Mouse (Mus musculus) layer of hippocampus, adult 9-11 months (tissue): ENCODE measurements around the gene Twnk.
"Not testable (repeated sequence)": the region's sequence is repeated elsewhere in the genome, so short reads cannot be mapped to it uniquely, and the experiment has no call there.

Experiments
- DNase-seq: peaks from one replicate; pipeline ENCODE4 v3.0.0; 2022

Twnk gene

DNA sequence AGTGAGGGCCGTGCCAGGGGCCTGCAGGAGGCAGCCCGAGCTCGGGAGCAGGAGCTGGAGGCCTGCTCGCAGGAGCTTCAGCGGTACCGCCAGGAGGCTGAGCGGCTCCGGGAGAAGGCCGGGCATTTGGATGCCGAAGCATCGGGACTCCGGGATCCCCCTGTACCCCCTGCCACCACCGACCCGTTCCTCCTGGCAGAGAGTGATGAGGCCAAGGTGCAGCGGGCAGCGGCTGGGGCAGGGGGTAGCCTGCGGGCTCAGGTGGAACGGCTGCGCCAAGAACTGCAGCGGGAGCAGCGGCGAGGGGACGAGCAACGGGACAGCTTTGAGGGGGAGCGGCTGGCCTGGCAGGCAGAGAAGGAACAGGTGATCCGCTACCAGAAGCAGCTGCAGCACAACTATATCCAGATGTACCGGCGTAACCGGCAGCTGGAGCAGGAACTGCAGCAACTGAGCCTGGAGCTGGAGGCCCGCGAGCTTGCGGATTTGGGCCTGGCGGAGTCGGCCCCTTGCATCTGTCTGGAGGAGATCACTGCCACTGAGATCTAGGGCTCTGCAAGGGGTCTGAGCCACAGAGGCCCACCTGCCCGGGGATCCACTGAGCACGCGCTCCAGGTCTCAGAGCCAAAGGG lies 20.6 kb downstream of the Twnk start:
- DNase-seq, result no peak

DNA sequence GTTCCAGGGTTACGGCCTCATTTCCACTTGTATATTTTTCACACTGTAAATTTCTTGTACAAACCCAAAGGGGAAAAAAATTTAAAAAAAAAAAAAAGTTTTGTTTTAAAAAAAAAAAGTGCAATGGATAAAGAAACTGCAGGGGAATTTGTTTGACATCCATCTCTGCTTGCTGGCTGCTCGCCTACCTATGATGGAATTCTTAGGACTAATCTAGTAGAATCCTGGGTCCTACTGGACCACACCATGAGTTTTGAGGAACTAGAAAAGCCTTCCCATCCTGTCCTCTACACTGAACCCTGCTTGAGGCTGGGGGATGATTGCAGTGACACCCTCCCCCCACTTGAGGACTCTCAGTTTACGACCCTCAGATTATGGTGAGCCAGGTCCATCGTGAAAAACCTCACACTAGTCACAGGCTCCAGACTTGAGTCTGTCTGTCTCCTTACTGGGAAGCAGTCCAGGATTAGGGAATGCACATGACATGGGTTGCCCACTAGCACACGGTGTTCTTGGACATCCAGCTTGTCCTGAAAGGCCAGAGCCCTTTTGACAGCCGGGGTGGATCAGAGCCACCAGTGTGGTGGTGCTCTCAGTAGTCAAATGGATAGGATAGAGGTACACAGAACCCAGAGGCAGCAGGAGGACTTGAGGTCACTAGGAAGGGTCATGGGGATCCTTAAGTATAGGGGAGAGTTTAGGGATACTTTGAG lies 21.7 kb downstream of the Twnk start:
- DNase-seq, result peak; percentile 31

DNA sequence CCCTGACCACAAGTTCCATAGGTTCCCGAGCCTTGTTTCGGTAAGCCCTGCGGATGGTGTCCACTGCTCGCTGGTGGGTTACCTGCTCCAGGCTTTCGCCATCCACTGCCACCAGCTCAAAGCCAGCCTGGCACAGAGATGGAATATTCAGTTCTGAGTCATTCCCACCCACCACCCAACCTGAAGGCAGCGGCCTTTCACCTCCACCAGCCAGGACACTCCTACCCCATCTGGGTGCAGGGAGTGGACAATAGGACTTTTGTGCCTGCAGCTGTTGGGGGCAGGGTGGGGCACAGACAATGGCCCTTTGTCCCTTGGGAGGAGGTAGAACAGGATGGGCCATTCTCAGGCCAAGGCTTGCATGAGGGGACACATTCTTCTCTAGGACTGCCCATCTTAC lies 22.4 kb downstream of the Twnk start:
- DNase-seq, result peak; percentile 76

DNA sequence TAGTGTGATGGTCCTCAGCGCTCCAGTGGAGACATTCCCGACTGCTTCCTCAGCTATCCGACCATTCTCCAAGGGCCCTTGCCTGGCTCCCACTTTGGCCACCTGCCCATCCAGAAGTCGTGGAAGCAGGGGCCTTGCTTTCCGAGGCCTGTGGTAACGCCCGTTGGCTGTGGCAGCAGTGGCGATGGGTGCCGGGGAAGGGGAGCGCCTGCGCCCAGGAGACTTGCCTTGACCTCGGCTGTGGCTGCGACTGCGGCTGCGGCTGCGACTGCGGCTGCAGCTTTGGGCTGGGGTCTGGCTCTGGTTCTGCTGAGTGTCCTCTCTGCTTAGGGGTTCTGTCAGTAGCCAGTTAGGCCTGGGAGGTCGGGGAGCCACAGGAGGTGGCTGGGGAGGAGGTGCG lies 23.3 kb downstream of the Twnk start:
- DNase-seq, result no peak

DNA sequence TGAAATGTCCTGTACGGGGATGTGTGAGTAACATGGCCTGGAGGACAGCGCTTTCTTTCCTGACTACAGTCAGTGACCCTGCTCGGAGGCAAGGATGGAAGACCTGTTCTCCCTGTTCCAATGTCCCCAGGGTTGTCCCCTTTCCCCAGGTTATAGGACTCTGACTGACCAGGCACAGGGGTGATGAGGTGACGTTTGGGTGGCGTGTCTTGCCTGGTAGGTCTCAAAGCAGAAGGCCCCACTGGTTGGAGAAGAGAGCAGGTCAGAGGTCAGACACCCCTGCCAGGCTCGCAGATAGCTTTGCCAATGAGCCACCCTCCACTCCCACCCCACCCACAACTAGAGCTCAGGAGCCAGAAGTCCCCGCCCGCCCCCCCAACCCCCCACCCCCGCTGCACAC lies 24.1 kb downstream of the Twnk start:
- DNase-seq, result no peak

DNA sequence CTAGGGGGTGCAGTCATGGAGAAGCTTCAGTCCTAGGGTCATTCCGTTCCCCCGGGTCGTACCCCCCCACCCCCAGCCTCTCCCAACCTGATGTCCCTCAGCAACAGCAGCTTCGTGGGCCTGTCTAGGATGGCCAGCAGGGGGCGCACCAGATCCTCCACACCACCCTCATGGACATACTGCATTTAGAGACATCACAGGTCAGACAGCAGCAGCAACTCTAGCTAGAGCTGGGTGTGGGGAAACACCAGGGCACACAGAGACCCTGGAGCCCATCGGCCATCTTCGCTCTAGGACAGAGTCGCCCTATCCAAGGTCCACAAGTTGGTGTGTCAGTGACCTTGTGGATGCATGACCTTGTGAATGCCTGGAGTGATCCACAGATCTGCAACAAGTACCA lies 24.6 kb downstream of the Twnk start:
- DNase-seq, result no peak

DNA sequence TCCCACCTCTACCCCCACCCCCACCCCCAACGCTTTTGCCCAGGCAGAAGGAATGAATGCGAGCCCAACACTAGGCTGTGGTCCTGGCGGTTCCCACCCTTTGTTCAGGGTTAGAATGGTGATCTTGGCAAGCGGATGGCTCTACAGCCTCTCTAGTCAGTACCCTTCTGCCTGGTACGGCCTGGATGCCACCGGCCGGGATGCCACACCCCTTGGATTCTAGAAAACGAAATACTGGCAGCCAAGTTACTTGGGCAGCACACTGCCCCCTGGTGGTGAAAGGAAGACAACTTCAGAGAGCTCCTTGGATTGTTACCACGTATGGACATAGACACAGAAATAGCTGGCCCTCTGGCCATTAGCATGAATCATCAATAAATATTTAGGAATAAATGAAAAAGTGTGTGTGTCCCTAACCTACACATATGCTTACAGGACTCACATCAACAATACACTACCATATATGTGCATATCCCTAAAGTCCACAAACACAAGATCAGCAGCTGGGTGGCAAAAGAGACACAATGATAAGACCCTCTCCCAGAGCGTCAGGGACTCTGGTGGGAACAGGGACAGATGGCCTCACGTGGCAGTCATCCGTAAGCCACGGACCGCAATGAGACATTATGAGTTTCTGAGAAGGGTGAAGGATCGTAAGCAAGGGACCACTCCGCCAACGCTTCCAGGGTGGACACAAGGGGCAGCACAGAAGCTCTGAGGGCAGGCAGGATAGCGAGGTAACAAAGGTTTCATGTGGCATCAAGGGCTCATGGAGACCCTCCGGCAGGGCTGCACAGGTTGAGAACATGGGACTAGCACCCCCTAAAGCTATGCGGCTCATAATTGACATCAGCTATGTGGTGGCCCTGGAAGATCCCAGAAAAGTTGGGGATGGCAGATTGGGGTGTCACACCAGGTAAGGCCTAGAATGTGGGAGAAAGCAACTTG lies 25.6 kb downstream of the Twnk start:
- peak; percentile 90 for DNase-seq

DNA sequence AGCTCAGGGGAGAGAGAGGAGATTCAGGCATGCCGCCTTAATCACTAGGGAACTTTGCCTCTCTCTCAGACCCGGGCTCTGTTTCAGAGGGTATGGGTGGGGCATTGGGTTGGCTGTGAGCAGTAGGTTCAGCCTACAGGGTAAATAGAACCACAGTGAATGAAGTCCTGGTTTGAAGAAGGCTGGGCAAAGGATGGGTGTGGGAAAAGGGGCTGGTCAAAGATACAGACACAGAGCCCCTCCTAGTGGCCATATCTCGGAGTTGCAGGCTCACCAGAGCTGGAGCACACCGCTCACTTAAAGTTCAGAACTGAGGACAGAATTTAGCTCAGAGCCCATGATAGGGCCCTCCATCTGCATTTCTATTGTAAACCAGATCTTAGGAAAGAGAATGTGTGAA lies 26.3 kb downstream of the Twnk start:
- peak; percentile 80 for DNase-seq

DNA sequence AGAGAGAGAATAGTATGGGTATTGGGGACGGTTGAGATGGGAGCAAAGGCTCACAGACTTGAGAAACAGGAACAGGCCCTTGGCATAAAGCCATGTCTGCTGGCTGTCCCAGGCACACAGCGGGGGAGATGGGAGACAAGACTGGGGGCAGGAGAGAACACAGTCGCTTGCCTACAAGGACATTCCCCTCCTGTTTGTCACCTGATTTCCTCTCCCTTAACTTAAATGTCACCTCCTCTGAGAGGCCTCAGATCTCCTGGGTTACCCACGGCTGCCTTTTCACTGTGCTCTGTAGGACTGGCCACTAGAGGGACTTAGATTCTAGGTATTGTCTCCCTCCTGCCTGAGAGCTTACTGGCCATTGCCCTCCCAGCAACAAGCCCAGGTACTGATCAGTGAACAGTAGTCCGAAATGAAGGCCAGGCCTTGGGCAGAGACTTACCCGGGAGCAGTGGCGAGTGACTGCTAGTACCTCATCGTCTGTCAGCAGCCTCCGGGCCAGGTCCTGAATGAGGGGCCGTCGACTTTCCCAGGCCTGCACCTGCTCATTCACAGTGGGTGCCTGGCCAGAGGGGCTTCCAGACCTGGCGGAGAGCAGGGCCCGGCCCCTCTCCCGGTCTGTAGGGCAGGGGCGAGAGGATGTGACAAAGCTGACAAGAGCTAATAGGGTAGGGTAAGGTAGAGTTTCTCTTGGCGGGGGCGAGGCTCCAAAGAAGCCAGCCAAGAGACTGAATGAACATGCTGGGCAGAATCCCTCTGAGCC lies 27.3 kb downstream of the Twnk start:
- DNase-seq, result no peak

DNA sequence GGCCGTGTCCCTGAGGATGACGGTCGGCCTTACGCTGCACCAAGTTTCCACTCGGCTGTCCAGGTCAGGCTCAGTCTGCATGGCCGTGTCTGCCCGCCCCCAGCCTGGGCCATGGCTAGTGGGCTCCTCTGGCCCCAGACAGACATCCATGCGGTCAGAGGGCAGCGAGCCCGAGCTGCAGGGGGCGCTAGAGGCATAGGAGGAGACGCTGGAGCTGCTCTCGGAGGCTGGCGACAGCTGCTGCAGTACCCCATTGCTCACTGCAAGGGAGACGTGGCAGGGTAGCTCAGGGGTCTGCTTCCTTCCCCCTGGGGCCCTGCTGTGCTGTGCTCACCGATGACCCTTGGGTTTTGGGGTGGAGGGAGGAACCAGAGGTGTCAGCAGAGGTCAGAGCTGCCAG lies 31.4 kb downstream of the Twnk start:
- DNase-seq, result no peak

DNA sequence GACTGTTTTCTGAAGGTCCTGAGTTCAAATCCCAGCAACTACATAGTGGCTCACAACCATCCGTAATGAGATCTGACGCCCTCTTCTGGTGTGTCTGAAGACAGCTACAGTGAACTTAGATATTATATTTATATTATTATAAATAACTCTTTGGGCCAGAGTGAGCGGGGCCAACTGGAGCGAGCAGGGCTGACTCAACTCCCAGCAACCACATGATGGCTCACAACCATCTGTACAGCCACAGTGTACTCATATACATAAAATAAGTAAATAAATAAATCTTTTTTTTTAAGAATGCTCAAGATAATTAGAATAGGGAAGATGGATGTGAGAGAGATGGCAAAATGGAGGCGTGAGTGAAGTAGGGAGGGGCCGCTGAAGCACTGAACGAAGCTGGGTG lies 32.7 kb downstream of the Twnk start:
- DNase-seq, result not testable (repeated sequence)

DNA sequence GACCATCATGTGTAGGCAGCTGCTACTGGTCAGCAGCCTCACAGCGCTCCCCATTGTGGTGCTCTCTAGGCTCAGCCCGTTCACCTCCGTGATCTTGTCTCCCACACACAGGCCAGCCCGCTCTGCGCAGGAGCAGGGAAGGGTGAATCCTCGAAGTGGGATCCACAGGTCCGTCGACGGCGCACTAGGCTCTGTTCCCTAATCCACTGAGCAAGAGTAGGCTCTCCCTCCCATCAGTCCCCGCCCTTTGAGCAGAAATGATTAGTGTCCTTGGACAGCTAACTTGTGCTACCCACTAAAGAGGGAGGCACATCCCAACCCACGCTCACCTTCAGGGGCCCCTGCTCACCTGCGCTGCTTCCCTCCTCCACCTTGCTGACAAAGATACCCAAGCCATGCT lies 34.8 kb downstream of the Twnk start:
- DNase-seq, result no peak

DNA sequence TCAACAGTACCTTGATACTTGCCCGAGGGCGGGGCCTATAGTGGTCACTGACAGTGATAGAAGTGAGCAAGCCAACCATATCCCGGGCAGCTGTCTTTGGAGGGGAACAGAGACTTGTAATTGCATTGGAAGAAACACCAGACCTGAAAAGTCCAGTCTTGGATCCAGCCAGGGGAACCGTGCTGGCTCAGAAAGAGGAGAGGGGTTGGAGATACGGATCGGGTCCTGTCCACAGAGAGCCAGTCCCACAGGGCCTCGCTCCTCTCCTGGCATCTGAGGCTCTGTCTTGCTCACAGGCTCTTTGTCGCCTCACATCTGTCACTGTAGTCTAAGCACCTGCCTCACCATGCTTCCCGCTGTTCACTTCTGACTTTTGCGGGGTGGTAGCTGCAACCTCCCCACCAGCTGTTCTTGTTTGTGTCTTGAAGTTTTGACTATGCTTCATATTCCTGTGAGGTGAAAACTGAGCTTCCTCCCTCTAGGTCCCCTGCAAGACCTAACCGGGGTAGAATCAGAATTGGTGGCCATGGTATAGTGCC lies 39.0 kb downstream of the Twnk start:
- DNase-seq, result no peak

DNA sequence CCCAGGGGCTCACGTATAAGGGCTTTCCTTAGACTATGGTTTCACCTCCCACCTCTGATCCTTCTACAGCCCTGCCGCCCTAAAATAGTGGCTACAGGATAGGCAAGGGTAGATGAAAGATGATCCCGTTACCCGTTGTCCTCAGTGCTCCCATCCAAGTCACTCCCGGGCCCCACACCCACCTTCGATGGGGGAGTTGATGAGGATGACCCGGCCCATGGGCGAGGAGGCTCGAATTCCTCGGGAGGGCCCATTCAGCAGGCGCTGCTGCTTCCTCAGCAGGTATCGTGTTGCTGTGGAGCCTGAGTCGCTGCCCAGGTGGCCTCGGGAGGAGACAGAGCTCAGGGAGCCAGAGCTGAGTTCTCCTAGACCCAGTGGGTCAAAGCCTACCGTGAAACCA lies 39.8 kb downstream of the Twnk start:
- no peak for DNase-seq

DNA sequence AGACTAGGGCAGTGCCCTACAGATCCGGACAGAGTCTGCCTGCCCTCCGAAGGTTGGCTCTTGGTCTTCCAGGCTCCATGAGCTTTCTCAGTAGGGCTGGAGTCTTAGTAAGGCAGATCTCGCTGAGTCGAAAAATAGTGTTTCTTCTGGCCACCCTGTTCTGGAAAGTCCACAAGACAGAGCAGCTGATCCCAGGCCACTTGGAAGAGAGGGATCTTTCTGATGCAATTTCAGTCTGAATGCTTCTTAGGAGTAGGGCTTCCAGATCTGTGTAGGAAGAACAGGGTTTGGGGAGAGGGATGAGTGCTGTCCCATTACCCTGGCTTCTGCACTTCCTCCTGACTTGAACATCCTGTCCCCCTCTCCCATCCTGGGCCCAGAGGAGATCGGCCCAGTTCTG lies 40.2 kb downstream of the Twnk start, which contains the start of gene Pdzd7:
TSS of gene Pdzd7 (minus strand) at position 67 of the 400 bp plus-strand sequence.
- DNase-seq, result no peak

DNA sequence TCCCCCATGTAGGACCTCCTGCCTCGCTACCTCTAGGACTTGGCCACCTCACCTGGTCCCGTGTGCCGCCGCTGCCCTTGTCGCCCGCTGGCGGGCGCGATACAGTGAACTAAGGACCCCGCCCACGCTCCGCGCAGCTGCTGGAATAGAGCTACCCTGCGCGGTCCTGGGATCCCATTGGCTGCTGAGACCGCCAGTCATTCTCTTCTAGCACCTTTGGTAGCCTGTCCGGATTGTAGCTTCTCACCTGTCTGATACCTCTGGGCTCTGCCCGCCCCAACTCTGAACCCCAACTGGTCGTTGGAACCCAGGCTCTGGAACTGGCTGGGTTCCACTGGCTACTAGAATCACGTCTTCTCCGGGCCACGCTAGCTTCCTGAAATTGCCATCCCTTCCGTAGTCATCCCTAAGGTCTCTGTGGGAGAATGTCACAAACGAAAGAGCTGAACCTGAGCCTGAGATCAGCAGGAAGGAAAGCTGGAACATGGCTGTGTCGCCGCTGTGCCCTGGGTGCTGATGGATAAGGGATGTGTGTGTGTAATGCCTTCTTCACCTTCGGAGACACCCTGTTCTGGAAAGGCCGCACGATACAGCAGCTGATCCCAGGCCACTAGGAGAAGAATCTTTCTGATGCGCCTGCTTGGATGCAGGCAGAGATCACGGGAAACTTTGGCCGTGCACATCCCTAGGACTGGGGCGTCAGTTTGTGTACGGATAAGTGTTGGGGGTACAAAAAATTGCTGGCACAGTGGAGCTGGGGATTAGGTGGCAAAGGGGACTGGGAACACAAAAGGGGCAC lies 41.3 kb downstream of the Twnk start:
- DNase-seq, result peak; percentile 89

DNA sequence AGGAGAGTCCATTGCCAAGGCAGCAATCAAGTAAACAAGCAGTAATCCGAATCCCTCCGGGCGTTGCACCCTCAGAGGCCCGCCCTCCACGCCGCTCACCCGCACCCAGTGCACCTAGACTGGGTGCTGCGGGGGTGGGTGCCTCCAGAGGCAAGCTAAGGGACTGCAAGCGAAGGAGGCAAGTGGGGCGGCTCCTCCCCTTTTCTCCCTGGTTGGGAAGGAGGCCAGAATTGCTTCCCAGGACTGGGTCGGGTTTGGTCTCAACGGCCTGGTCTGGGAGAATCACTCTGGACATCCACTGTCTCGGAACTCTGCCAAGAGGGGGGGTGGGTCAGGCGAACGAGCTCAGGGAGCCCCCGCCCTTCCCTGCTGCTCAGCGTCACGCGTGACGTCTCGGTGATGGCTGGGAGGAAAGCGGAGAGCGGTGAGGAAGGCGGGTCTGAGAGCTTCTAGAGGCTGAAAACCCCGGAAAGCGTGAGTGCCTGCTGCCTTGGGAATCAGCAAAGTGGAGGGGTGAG lies 42.0 kb downstream of the Twnk start, which contains the start of gene Sfxn3:
TSS of gene Sfxn3 (plus strand) at position 87 of the 518 bp plus-strand sequence.
- peak; percentile 94 for DNase-seq

DNA sequence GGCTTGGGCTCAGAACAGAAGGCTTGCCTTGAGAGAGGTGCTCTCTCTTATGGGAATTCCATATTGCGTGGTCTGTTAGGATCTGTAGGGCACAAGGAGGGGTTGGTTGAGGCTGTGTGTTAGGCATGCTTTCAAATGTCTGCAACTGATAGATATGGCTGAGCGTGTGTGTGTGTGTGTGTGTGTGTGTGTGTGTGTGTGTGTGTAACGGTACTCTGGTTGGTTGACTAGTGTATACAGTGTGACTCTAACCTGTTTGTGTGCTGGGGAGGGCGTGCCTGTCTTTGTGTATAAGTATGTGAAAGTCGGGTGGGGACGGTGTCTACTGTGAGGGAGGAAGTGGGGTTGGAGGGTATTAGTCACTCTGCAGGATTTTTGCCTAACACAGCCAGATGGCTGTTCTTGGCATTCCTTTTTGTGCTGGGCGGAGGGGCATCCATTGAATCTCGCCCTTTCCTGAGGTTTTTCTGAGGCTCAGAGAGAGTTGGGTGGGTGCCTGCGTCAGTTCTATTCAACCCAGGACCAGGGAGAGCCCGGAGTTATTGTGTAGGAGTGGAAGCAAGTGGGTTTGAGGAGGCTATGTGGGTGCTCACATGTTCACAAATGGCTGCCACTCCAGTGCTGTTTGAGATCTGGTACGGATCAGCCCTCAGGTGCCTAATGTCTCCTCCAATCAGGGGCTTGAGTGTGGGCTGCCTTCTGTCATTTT lies 42.6 kb downstream of the Twnk start:
- DNase-seq, result peak; percentile 92

DNA sequence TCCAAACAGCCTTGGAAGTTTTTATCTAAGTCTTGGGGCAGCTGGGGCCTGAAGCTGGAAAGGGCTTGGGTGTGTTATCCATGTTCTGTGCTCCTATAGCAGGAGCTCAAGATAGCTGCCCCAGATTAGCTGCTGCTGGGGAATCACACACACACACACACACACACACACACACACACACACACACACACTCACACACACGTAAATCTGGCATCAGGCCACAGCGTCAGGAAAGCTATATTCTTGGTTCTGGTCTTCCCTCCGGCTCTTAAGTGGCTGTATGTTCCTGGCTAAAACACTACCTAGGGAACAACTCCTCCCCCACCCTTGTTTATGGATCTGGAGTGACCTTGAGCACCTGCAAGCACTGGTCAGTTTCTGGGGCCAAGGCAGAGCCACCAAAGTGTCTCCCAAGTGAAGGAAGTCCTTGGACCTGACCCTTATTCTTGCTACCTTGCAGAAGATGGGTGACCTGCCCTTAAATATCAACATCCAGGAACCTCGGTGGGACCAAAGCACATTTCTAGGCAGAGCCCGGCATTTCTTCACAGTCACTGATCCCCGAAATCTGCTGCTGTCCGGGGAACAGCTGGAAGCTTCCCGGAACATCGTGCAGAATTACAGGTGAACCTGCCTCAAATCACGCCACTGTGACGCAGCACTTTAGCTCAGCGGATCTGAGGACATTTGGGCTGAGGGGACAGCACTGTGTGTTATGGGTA lies 43.3 kb downstream of the Twnk start:
- DNase-seq, result no peak

DNA sequence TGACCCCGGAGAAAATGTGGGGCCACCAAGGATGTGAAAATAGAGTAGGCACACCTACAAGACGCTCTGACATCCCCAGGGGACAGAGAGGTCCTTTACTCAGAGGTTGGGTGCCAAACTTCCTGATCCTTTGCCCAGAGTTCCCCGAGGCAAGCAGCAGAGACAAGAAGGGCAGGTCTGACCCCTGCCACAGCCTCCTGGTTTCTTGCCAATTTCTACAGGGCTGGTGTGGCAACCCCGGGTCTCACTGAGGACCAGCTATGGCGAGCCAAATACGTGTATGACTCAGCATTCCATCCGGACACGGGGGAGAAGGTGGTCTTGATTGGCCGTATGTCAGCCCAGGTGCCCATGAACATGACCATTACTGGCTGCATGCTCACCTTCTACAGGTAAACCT lies 44.1 kb downstream of the Twnk start:
- DNase-seq, result no peak
